Mouse (Mus musculus): ENCODE results near the gene Pla2g2f.

- TF ChIP-seq NELFE (IDR thresholded peaks at IDR 0.05; ENCODE audit: low read depth, low read length) (no peak), SIN3A (IDR thresholded peaks at IDR 0.05; ENCODE audit: low read length) (no peak), CTCF (conservative IDR thresholded peaks at IDR 0.05 in 1 of 2, IDR thresholded peaks at IDR 0.05 in 1 of 2; ENCODE audit: low read depth in 2 of 2, low read length in 2 of 2) (no peak), TCF12 (IDR thresholded peaks at IDR 0.05; ENCODE audit: low read depth, low read length) (no peak), EP300 (IDR thresholded peaks at IDR 0.05; ENCODE audit: low read length) (no peak), IRF4 (IDR thresholded peaks at IDR 0.05; ENCODE audit: low read depth, low read length) (no peak), MAFK (IDR thresholded peaks at IDR 0.05; ENCODE audit: insufficient replicate concordance, low read length) (no peak), HCFC1 (IDR thresholded peaks at IDR 0.05; ENCODE audit: low read depth, low read length) (no peak), MAX (IDR thresholded peaks at IDR 0.05; ENCODE audit: low read length) (no peak), ZC3H11A (IDR thresholded peaks at IDR 0.05; ENCODE audit: low read depth, low read length) (no peak), RCOR1 (conservative IDR thresholded peaks at IDR 0.05; ENCODE audit: low read depth, low read length) (no peak)
These were observed 15.0 kb upstream of the Pla2g2f start for GRCm38 (mm10) chr4:138772386-138772785.
